Mouse (Mus musculus) frontal cortex, adult (tissue): ENCODE measurements around the gene Rasal3.

Source experiments
- ATAC-seq: cut with Nextera tagmentation; 2 replicates; pipeline ENCODE4 v1.9.2; 2017; ENCODE audit warnings: mild to moderate bottlenecking, moderate library complexity, mixed read lengths; ENCODE audit not compliant: low TSS enrichment

The Rasal3 gene

GRCm38 (mm10) chr17:32355031-32355430 is 48.4 kb downstream of the Rasal3 start:
- ATAC-seq = no peak

GRCm38 (mm10) chr17:32354211-32354610 is 49.2 kb downstream of the Rasal3 start:
- no peak for ATAC-seq

GRCm38 (mm10) chr17:32353696-32354095 is 49.7 kb downstream of the Rasal3 start:
- no peak for ATAC-seq

- no peak for ATAC-seq
Measured at GRCm38 (mm10) chr17:32351726-32352125, 51.7 kb downstream of the Rasal3 start.

GRCm38 (mm10) chr17:32351269-32351668 is 52.1 kb downstream of the Rasal3 start:
- ATAC-seq = no peak

- ATAC-seq = peak; percentile 93
Measured at GRCm38 (mm10) chr17:32350382-32350983, 52.9 kb downstream of the Rasal3 start, which contains the start of gene Akap8l. TSS of gene Akap8l (minus strand) at chr17:32350607.

- ATAC-seq = peak; percentile 39; the same call in 1 of the 2 replicates
Measured at GRCm38 (mm10) chr17:32349851-32350381, 53.5 kb downstream of the Rasal3 start.

GRCm38 (mm10) chr17:32349037-32349732 is 54.2 kb downstream of the Rasal3 start:
- peak; percentile 45; the same call in 1 of the 2 replicates for ATAC-seq

GRCm38 (mm10) chr17:32348406-32348805 is 55.0 kb downstream of the Rasal3 start:
- no peak for ATAC-seq

GRCm38 (mm10) chr17:32341102-32341501 is 62.3 kb downstream of the Rasal3 start:
- ATAC-seq = no peak
